Mouse (Mus musculus): Measurements from ENCODE around the gene Cbx5. TPM values are rescaled to one million over a fixed set of nuclear protein-coding genes. Genes with fewer than 3 reads are reported as not detected.

The Cbx5 gene
- polyA plus RNA-seq, 1 experiment, result 172 TPM

DNA sequence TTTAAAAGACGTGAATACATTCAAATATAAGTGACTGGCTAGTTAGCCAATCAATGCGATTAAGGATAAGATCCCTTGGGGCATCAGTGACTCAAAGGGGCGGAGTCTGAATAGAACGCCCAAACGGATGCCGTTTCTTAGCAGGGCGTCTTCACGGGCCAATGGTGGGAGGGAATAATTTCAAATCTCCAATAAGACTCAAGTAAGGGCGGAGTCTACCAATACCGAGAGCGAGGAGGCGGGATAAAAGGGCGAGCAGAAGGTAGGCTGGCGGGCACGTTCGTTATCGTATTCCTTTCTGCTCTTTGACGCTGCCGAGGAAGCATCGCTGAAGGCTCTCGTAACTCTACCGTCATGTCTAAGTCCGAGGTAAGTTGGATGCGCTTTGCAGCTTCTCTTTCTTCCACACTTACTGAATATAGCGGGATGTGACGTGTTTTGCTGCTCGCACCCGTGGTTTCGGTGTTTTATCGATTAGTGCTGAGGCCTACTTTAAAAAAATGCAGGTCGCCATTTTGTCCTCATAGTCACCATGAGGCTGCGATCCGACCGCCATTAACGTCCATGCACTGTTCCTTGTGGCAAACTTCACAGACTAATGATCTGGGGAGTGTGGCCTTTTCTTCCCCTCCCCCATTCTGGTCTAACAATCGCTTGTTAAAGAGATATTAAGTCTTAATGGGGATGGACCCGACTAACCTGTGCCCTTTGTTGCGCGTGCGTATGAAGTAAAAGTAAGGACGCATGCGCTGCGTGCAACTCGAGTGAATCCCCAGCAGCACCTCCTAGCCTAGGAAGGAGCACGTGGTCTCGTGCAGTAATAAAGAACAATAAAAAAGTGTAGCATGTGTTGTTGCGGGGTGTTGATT lies 778 bp upstream of the Cbx5 start, which contains the start of gene Hnrnpa1:
Hnrnpa1 (plus strand) TSS at position 273 of the 869 bp plus-strand sequence.
- H3K27ac ChIP-seq (ENCODE audit: insufficient read depth, low read length), result peak within 1 kb of the TSS; percentile 95

DNA sequence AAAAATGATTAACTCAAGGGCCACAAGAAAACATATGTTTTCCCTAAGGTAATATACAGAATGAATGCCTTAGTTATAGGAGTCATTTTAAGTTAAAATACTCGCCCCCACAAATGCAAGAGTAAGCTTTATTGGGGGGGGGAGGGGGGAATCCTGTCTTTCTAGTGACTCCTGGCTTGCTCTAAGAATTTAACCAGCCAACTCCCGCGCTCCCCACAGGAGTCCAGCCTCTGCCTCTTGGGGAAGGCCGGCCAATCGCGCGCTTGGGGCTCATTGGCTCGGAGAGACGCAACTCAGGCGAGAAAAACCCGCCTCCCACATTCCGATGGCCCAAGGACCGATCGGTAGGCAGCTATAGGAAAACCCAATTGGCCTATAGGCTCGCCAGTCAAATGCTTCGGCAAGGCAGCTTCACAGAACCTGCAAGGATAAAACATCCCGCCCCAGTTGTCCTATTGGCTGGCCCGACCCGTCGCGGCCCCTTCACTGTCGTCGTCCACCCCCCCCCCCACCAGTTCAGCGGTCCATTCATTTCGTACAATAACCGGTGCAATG lies 409 bp downstream of the Cbx5 start:
- TF ChIP-seq POLR2A (IDR thresholded peaks at IDR 0.05; ENCODE audit: low read depth, low read length), result no peak
- no peak for TF ChIP-seq CTCF (IDR thresholded peaks at IDR 0.05; ENCODE audit: borderline replicate concordance, insufficient read depth, low read length)
- Histone ChIP-seq H3K4me1 (ENCODE audit: control insufficient read depth, insufficient read depth, low read length) (no peaks in the 10 kb centered on the region), H3K4me3 (ENCODE audit: insufficient read depth, low read length) (peak overlapping the region; percentile 59), H3K27ac (ENCODE audit: insufficient read depth, low read length) (peak overlapping the region; percentile 95)

More for the DNA sequence above, 778 bp upstream of the Cbx5 start, which contains the start of gene Hnrnpa1:
- TF ChIP-seq POLR2A (IDR thresholded peaks at IDR 0.05; ENCODE audit: low read depth, low read length) (peak; percentile 98), CTCF (IDR thresholded peaks at IDR 0.05; ENCODE audit: borderline replicate concordance, insufficient read depth, low read length) (no peak)
- H3K4me1 ChIP-seq (ENCODE audit: control insufficient read depth, insufficient read depth, low read length), result no peaks in the 10 kb centered on the region
- peak within 1 kb of the TSS; percentile 80 for H3K4me3 ChIP-seq (ENCODE audit: insufficient read depth, low read length)

DNA sequence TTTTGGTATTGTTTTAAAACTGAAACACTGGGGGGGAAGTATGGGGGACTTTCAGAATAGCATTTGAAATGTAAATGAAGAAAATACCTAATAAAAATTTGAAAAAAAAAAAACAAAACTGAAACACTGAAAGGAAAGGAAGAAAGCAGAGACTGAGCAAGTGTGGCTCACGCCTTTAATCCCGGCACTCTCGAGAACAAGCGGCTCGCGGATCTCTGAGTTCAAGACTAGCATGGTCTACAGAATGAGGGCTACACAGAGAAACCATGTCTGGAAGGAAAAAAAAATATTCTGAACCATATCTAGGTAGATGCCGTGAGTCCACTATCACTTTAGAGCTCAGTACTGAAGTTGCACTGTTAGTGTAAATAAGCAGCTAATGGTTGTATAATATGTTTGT lies 2.3 kb downstream of the Cbx5 start:
- TF ChIP-seq CTCF (IDR thresholded peaks at IDR 0.05; ENCODE audit: borderline replicate concordance, insufficient read depth, low read length), result no peak
- TF ChIP-seq POLR2A (IDR thresholded peaks at IDR 0.05; ENCODE audit: low read depth, low read length), result no peak
- Histone ChIP-seq H3K4me3 (ENCODE audit: insufficient read depth, low read length) (no peak overlapping the region), H3K27ac (ENCODE audit: insufficient read depth, low read length) (no peak overlapping the region), H3K4me1 (ENCODE audit: control insufficient read depth, insufficient read depth, low read length) (no peaks in the 10 kb centered on the region)

DNA sequence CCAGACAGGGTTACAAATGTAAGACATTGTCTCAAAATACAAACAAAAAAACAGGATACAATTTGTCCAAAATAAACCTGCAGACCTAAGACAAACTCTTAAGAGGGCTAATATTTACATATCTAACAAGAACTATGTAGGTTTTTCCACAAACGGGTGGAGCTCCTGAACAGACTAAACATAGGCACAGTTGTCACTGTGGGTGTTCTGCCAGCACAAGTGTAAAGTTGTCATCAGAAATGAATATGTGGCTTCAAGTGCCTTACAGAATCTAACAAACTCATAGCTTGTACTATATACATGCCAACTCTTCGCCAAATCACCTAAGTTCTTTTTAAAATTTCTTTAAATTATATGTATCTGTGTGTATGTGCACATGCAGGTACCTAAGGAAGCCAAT lies 6.5 kb downstream of the Cbx5 start:
- H3K4me1 ChIP-seq (ENCODE audit: control insufficient read depth, insufficient read depth, low read length), result peaks cover 3% of the 10 kb centered on the region; the same call in 1 of the 2 replicates
- no peak overlapping the region for H3K27ac ChIP-seq (ENCODE audit: insufficient read depth, low read length)
- TF ChIP-seq CTCF (IDR thresholded peaks at IDR 0.05; ENCODE audit: borderline replicate concordance, insufficient read depth, low read length) (no peak), POLR2A (IDR thresholded peaks at IDR 0.05; ENCODE audit: low read depth, low read length) (no peak)
- no peak overlapping the region for H3K4me3 ChIP-seq (ENCODE audit: insufficient read depth, low read length)

DNA sequence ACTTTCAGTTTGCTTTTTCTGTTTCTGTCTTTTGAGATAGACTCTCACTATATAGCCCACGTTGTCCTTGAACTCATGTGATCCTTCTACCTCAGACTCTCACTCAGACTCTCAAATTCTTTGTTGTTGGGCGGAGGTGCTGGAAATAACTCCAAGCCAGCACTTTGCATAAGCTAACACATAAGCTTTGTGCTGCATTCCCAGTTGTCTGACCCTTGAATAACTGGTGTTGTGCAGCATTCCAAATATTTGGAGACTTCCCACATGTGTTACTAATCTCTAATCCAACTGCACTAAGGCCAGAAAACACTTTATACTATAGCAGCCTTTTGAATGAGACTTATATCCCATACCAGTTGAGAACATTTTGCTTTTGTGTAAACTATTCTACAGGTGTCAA lies 10.7 kb downstream of the Cbx5 start:
- Histone ChIP-seq H3K4me3 (ENCODE audit: insufficient read depth, low read length) (no peak overlapping the region), H3K27ac (ENCODE audit: insufficient read depth, low read length) (peak overlapping the region; percentile 36), H3K4me1 (ENCODE audit: control insufficient read depth, insufficient read depth, low read length) (peaks cover 8% of the 10 kb centered on the region; the same call in 1 of the 2 replicates)
- TF ChIP-seq CTCF (IDR thresholded peaks at IDR 0.05; ENCODE audit: borderline replicate concordance, insufficient read depth, low read length), result no peak
- no peak for TF ChIP-seq POLR2A (IDR thresholded peaks at IDR 0.05; ENCODE audit: low read depth, low read length)

DNA sequence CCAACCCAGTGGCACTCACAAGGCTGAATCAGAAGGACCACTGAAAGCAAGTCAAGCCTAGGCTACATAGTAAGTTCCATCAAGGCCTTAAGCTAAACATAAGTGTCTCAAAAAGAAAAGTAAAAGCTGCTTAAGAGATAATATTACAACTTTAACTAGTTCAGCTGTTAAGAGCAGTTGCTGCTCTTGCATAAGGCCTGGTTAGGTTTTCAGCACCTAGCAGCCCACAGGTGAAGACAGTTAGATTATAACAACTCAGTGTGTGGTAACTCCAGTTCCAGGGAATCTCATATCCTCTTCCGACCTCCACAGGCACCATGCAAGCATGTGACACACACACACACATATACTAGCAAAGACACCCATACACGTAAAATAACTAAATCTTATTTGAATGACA lies 12.0 kb downstream of the Cbx5 start:
- Histone ChIP-seq H3K4me3 (ENCODE audit: insufficient read depth, low read length) (no peak overlapping the region), H3K27ac (ENCODE audit: insufficient read depth, low read length) (peak overlapping the region; percentile 20; the same call in 1 of the 2 replicates), H3K4me1 (ENCODE audit: control insufficient read depth, insufficient read depth, low read length) (peaks cover 8% of the 10 kb centered on the region; the same call in 1 of the 2 replicates)
- TF ChIP-seq CTCF (IDR thresholded peaks at IDR 0.05; ENCODE audit: borderline replicate concordance, insufficient read depth, low read length), result no peak
- TF ChIP-seq POLR2A (IDR thresholded peaks at IDR 0.05; ENCODE audit: low read depth, low read length), result no peak

DNA sequence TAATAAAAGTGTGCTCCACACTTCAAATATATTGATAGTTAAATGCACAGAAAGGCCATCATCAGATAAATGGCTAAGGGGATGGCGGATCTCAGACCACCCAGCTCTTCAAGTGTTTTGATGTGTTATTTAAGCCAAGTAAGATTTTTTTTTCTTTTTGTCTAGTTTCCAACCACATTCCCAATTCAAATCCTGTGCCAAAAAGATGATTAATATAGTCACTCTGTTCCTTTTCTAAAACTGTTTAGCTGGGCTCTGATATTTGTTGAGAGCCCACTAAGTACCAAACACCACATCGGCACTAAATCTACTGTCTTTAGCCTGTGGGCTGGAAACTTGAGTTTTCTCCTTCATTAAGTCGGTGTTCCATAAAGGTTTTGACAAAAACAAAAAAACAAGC lies 12.6 kb downstream of the Cbx5 start:
- peaks cover 8% of the 10 kb centered on the region; the same call in 1 of the 2 replicates for H3K4me1 ChIP-seq (ENCODE audit: control insufficient read depth, insufficient read depth, low read length)

DNA sequence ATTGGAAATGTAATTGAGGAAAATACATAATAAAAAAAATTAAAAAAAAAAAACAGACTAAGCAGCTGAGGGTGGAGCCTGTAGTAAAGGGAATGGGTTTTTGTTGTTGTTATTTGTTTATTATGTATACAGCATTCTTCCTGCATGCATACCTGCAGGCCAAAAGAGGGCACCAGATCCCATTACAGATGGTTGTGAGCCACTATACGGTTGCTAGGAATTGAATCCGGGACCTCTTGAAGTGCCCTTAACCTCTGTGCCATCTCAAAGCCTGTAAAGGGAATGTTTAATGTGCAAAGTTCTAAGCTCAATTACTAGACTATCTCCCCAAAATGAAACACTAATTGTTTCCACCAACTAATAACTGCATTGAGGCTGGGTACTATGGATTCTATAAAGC lies 15.5 kb downstream of the Cbx5 start:
- Histone ChIP-seq H3K4me1 (ENCODE audit: control insufficient read depth, insufficient read depth, low read length) (peaks cover 20% of the 10 kb centered on the region), H3K27ac (ENCODE audit: insufficient read depth, low read length) (no peak overlapping the region), H3K4me3 (ENCODE audit: insufficient read depth, low read length) (no peak overlapping the region)
- no peak for TF ChIP-seq POLR2A (IDR thresholded peaks at IDR 0.05; ENCODE audit: low read depth, low read length)
- TF ChIP-seq CTCF (IDR thresholded peaks at IDR 0.05; ENCODE audit: borderline replicate concordance, insufficient read depth, low read length), result no peak

More for the DNA sequence above, 12.6 kb downstream of the Cbx5 start:
- Histone ChIP-seq H3K27ac (ENCODE audit: insufficient read depth, low read length) (peak overlapping the region; percentile 20; the same call in 1 of the 2 replicates), H3K4me3 (ENCODE audit: insufficient read depth, low read length) (no peak overlapping the region)
- TF ChIP-seq POLR2A (IDR thresholded peaks at IDR 0.05; ENCODE audit: low read depth, low read length) (no peak), CTCF (IDR thresholded peaks at IDR 0.05; ENCODE audit: borderline replicate concordance, insufficient read depth, low read length) (no peak)

DNA sequence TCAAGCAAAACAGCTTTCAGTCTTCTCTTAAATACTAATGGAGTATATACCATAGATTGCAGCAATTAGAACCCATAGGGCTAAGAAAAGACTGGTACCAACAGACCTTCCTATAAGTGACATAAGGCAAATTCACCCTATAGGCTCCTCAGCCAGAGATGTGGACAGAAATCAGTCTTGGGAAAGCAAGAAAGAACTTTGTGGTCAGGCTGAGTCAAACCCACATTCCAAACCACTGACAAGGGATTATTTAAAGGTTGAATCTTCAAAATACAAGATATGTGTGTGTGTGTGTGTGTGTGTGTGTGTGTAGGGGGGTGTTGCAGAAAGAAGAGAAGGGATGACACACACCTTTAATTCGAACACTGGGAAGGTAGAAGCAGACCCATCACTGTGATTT lies 18.2 kb downstream of the Cbx5 start:
- H3K4me3 ChIP-seq (ENCODE audit: insufficient read depth, low read length), result no peak overlapping the region
- peak overlapping the region; percentile 100 for H3K27ac ChIP-seq (ENCODE audit: insufficient read depth, low read length)
- no peak for TF ChIP-seq POLR2A (IDR thresholded peaks at IDR 0.05; ENCODE audit: low read depth, low read length)
- no peak for TF ChIP-seq CTCF (IDR thresholded peaks at IDR 0.05; ENCODE audit: borderline replicate concordance, insufficient read depth, low read length)
- peaks cover 12% of the 10 kb centered on the region for H3K4me1 ChIP-seq (ENCODE audit: control insufficient read depth, insufficient read depth, low read length)

DNA sequence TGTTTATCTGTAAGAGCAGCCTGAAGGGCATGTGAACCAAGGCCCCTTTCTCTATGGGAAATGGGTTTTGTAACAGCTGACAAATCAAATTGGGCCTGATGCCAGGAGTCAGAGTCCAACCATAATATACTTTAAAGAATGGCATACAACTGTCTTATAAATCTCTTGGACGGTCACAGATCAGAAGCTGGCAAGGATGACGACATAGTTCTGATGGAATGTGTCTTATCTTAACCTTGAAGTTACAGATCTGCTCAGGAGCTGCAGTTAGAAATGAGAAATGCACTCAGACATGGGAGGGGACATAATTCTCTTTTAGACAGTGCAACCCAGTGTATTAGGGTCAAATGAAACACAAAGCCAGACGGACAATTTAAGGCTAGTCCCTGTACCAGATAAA lies 18.8 kb downstream of the Cbx5 start:
- no peak for TF ChIP-seq CTCF (IDR thresholded peaks at IDR 0.05; ENCODE audit: borderline replicate concordance, insufficient read depth, low read length)
- TF ChIP-seq POLR2A (IDR thresholded peaks at IDR 0.05; ENCODE audit: low read depth, low read length), result no peak
- Histone ChIP-seq H3K4me1 (ENCODE audit: control insufficient read depth, insufficient read depth, low read length) (peaks cover 16% of the 10 kb centered on the region), H3K27ac (ENCODE audit: insufficient read depth, low read length) (peak overlapping the region; percentile 100), H3K4me3 (ENCODE audit: insufficient read depth, low read length) (no peak overlapping the region)
